Mouse (Mus musculus) hematopoietic multipotent progenitor cell, adult 10-12 weeks (in vitro differentiated cells): Measurements from ENCODE around the gene Pex11a. TPM values are rescaled to one million over a fixed set of nuclear protein-coding genes. Genes with fewer than 3 reads are reported as not detected.

Source experiments
- polyA plus RNA-seq: library from polyadenylated mRNA; stranded (reverse); fragments of >175 nt; gene quantifications from 2 replicates; pipeline ENCODE4 v1.2.3, GENCODE M21; 2012; ENCODE audit warnings: low replicate concordance

Pex11a gene
- 1.6 and 2.9 TPM in 2 replicates for polyA plus RNA-seq

DNA sequence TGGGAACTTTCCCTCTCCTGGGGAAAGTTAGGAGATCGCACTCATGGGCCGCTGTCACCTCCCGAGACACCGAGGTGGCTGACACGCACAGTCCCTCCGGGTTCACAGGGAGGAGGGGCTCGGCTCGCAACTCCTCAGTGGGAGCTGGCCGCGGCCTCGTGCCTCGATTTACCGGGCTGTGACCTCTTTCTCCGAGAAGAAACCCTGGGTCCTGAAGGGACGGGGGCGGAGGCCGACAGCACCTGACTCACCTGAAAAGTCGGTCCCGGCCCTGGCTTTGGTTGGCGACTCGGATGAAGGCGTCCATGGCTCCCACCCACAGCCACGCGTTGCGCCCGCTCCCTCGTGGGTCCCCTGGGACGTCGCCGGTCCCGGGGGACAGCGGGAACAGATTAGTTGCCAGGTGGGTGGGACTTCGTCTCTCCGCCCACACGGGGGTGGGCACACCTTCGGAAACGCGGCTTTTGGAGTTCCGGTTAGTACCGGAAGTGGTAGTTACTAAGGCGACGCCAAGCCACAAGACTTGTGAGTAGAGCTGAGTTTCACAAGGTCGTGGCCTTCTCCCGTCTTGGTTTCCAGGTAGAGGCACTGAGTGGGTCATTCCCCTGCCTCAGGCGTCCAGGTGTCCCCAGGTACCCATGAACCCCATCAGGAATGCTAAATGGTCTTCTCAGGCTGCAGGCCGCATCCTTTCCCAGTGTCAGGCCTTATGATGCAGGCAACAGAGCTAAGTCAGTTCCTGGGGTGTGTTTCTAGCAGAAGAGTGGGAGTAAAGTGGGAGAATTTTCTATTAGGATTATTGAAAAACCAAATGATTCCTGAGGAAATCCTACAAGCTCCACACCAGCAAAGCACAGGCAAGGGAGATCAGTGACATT is at the start of gene Pex11a, which contains the start of gene Wdr93:
Gene Pex11a (minus strand): TSS at position 473 of the 878 bp plus-strand sequence.
Gene Wdr93 (plus strand): TSS at position 505 of the 878 bp plus-strand sequence.

DNA sequence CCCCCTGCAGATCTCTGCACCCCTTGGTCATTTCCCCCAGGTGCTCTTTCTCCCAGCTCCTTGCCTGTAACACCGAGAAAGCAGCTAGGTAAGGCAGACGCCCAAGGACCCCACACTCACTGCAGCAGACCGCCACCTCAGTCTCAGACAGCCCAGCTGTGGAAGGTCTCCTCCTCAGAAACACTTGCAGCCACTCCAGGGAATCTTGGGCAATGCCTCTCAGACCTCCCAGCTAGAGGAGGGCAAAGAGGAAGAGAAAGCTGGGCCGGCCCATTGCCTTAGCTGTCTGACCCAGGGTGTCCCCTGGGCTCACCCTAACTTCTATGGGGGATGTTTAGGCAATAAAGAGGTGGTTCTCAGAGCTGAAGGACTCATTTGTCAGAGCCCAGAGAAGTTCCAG is 10.3 kb downstream of the Pex11a start, which contains the start of gene Plin1:
Gene Plin1 (minus strand): TSS at position 282 of the 400 bp plus-strand sequence.

GRCm38 (mm10) chr7:79715187-79715981 is 27.5 kb downstream of the Pex11a start, which contains the start of gene Kif7:
Gene Kif7, minus strand, starts transcription at chr7:79715720.

Other genes with a start within 250 kb of the Pex11a start
- not detected in 2 replicates for gene Rhcg, start 125.5 kb downstream of the Pex11a start, polyA plus RNA-seq
- gene Ticrr, start 82.9 kb downstream of the Pex11a start, polyA plus RNA-seq, result 1.9 and 3.1 TPM in 2 replicates
- gene Kif7, start 27.4 kb downstream of the Pex11a start, polyA plus RNA-seq, result 0.75 and 1.1 TPM in 2 replicates
- gene Plin1, start 10.2 kb downstream of the Pex11a start, polyA plus RNA-seq, result not detected in 2 replicates
- gene Wdr93, start within 50 bp of the Pex11a start, polyA plus RNA-seq, result not detected in 2 replicates
- gene Mesp1, start 50.7 kb upstream of the Pex11a start, polyA plus RNA-seq, result not detected in 2 replicates
- 0.17 TPM in 1 of 2 replicates, not detected in the other for gene Mesp2, start 67.6 kb upstream of the Pex11a start, polyA plus RNA-seq
- gene Anpep, start 117.9 kb upstream of the Pex11a start, polyA plus RNA-seq, result 15.8 and 18.1 TPM in 2 replicates
- 3.3 and 6.1 TPM in 2 replicates for gene Ap3s2, start 177.5 kb upstream of the Pex11a start, polyA plus RNA-seq
- 1.2 and 1.5 TPM in 2 replicates for gene Arpin, start 192.2 kb upstream of the Pex11a start, polyA plus RNA-seq